Mouse (Mus musculus): Measurements from ENCODE around the gene Pdzd2.

The Pdzd2 gene

GRCm38 (mm10) chr15:12432879-12433278, 306.8 kb downstream of the Pdzd2 start:
- no peak for DNase-seq (ENCODE audit: low read depth, low spot score)

- DNase-seq (ENCODE audit: low read depth, low spot score), result no peak
Observed at GRCm38 (mm10) chr15:12432320-12432719, 307.4 kb downstream of the Pdzd2 start.

DNA sequence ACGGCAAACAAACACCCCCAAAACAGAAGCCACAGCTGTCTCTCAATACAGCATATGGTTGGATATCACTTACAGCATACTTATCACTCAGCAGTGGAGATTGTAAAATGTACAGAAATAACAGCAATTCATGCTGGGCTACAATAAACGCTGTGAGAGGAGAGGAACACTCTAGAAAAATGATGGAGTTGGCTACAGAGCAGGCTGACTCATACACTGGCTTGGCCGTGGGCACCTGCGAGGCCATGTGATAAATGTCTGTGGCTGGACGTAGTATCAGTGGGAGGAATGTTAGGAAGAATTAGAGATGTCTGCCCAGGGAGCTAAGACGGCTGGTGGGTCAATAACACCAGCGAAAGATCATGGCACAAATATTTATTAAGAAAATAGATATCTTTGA, 308.0 kb downstream of the Pdzd2 start:
- DNase-seq (ENCODE audit: low read depth, low spot score), result no peak

DNA sequence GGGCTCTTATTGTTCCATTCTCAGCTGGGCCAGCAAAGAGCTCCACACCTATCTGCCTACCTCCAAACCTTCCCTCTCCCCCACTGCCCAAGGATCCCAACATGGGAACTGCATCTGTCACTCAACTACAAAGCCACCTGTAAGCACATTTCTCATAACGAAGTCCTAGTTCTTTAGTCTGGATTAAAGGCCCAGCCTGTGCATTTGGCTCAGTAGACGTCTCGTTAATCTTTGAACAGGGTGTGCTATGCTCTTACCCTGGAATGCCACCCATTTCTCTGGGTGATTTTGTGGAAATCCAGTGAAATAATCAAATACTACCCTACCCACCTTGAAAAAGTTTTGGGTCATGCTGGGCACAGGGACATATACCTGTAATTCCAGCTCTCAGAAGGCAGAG, 308.5 kb downstream of the Pdzd2 start:
- no peak for DNase-seq (ENCODE audit: low read depth, low spot score)

GRCm38 (mm10) chr15:12430670-12431069, 309.1 kb downstream of the Pdzd2 start:
- DNase-seq (ENCODE audit: low read depth, low spot score), result no peak

DNA sequence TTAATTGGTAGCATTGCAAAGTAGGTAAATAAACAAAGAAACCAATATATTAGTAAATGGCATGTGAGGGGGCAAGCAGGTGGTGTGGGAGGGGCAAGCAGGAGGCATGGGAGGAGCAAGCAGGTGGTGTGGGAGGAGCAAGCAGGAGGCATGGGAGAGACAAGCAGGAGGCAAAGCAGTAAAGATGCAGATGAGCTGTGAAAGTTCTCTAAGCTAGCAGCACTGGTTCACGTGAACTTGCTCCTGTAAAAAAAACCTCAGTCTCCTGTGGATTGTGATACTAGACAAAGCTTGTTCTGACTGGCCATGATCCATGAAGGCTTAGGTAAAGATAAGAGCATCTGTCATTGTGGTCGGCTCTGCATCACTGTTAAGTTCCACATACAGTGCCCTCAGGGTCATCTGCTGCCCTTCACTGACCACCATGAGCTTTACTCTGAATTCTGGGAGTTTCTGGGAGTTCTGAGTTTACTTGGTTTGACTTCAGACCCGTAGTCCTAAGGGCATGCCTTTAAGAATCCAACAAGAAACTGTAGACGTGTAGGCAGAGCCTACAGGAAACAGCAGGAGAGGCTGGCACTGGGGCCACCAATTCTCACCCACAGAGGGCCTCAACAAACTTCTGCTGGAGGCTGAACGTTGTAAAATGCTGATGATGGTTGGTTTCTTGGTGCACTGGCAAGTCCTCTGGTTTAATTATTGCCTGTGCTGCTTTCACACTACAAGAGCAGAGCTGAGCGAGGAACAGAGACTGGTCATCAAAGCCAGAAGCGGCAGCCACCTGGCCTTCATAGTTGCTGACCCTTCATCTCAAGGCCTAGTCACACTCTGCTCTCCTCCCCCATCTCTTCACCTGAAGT, 309.9 kb downstream of the Pdzd2 start:
- no peak for DNase-seq (ENCODE audit: low read depth, low spot score)

GRCm38 (mm10) chr15:12427818-12428217, 311.9 kb downstream of the Pdzd2 start:
- DNase-seq (ENCODE audit: low read depth, low spot score), result no peak

GRCm38 (mm10) chr15:12426342-12426741, 313.4 kb downstream of the Pdzd2 start:
- DNase-seq (ENCODE audit: low read depth, low spot score), result no peak

DNA sequence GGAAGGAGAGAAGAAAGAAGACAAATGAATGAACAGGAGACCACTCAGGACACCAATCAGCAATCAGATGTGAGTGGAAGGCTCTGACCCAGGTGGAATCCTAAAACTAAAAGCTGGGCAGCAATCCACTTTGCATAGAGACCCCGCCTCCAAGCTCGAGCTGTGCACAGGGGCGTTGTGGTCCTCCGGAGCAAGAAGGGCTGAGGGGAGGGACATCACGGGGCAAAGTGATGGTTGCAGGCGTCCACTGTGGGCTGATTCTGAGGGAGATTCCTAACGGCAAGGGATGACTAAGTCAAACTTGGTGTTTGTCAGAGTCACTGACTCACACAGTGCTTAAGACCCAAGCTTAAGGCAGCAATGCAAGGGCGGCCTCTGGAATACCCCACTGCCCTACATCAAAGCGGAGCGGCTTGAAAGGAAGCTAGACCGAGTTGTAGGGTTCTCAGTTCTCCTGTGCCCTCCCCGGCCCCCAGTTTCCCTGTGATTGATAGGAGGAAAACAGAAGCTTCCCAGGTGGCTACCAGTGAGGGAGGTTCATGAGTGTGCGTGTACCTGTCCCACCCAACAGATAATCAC, 314.6 kb downstream of the Pdzd2 start:
- DNase-seq (ENCODE audit: low read depth, low spot score), result no peak

DNA sequence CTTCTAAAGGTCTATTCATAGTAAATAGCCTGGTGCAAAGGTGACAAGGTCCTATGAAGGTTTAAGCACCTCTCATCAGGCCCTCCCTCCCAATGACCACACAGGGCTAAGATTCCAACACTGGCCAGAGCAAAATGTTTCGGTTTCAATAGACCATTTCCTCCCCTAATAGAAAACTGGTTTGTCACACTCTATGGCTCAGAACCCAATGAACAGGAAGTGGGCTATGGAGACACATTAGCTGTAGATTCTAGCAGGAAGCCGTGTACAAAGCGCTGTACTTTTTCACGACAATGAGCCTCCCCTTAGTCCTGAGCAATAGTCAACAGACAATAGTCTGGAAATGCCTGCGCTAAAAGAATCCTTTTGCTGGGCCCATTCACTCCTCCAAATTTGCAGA, 315.5 kb downstream of the Pdzd2 start:
- DNase-seq (ENCODE audit: low read depth, low spot score), result peak; percentile 37

DNA sequence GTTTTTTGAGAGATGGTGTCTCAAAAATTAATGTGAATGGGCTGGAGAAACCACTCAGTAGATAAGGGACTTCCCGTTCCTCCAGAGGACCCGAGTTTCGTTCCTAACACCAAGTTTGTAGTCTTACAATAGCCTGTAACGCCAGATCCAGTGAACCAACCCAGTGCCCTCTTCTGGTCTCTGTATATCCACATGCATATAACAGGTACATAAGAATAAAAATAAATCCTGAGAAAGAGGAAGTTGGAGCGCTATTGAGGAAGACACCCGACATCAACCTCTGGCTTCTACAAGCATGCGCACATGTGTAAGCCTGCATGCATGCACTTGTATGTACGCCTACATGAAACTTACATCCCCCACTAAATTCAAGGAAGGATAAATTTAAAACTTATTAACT, 318.8 kb downstream of the Pdzd2 start:
- DNase-seq (ENCODE audit: low read depth, low spot score), result no peak

GRCm38 (mm10) chr15:12420376-12420775, 319.3 kb downstream of the Pdzd2 start:
- no peak for DNase-seq (ENCODE audit: low read depth, low spot score)

DNA sequence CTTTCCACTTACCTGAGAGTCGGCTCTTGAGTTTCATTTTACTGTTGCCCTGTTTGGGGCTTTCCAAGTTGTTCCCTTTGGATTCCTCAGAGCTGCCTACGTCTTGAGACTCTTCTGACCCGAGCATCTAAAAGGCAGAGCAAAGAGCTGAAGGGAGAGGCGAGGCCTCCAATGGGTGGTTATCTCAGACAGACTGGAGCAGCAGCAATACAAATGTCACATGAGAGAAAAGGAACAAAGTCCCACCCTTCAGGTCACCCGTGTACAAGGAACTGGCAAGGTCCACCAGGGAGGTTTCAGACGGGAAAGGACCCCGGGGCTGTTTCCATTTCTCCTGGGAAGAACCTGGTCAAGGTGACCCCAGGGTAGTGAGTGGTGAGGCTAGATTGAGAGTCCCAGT, 320.3 kb downstream of the Pdzd2 start:
- DNase-seq (ENCODE audit: low read depth, low spot score), result no peak

DNA sequence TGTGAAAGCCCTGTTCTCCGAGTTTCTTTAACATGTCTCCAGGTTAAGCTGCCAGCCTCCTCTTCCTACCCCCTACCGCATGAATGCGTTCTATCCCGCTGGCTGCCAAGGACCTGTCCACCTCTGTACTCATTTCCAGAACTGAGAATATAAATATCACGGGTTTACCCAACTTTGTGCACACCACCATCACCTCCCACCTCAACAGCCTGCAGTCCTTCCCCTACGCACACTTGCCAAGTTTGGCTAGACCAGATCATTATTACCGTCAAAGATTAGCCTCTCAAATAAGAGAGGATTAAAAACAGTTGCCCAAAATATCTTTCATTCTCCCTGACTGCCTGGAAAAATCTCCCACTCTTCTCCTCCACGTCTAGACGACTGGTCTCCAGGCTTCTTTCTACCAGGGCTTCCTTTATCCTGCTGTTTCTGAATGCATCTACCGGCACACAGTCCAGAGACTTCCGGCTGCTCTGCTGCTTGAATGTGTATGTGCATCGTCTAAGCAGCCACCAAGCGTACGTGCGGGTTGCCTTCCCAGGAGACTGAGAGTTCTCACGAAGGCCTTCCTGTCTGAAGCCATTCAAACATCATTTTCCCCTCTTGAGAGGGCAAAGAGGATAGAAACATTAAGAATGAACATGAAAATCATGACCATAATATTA, 324.1 kb downstream of the Pdzd2 start:
- DNase-seq (ENCODE audit: low read depth, low spot score), result no peak

DNA sequence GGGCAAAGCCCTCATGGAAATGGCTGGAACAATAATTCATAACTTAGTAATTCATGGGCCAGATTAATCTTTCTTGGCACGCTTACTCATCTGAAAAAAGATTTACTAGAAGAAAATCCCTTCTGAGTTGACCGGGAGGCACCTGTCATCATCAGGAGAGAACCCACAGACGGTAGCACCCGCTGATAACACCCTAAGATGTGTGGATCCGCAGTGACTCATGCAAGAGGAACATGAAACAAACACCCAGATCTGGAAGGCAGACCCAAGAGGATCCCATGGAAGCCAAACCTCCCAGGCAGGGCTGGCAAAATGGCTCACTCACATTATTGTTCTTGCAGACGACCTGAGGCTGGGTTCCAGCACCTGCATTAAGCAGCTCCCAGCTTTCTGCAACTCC, 325.0 kb downstream of the Pdzd2 start:
- no peak for DNase-seq (ENCODE audit: low read depth, low spot score)

DNA sequence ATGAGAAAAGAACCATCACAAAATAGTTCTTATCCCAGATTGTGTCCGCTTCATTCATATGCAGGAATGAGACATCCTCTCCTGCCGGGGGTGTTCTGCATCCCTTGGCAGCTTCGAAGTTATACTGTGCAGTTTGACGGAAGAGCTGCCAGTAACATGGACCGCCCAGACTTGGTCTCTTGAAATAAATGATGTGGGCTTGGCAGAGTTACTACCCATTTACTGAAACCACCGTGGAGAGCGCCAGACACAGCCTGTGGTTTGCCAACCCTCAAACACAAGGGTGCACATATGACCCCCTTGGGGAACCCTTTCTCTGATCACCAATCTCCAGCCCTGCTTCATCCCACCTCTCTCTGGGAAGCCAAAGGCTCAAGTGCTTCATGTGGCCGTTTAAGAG, 331.5 kb downstream of the Pdzd2 start:
- no peak for DNase-seq (ENCODE audit: low read depth, low spot score)

GRCm38 (mm10) chr15:12405592-12405991, 334.1 kb downstream of the Pdzd2 start:
- DNase-seq (ENCODE audit: low read depth, low spot score), result no peak

DNA sequence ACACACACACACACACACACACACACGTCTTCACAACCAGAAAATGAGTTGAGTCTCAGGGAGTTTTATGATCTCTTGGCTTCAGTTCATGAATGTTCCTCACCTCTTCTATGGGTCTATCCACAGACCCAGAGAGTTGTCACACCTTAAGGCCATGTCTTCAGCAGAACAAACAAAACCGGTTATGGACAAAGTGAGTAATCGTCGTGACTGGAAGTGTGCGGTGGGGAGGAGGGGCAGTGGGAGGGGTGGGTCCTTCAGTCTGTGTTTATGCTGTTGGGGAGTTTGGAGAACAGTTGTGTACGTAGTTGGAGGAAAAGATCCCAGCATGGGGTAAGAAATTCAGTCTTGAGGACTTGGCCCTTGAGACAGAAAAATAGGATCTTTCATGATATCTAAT, 342.7 kb downstream of the Pdzd2 start:
- no peak for DNase-seq (ENCODE audit: low read depth, low spot score)

DNA sequence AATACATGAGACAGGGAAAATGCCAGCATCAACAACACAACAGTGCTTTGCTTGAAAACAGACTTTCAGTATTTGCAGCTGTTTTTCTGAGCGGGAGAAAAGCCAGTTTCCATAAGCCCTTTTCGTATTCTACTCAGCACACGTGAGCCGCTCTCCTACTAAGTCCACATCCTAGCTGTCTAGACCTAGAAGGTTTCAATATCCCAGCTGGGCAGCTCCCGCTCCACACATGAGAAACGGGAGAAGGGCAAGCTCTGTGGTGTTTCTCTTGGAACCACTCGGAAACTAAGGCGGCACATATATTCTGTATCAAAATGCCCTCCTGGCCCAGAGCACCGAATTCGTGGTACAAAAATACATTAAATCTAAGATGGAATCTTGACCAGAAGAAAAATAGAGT, 345.0 kb downstream of the Pdzd2 start:
- DNase-seq (ENCODE audit: low read depth, low spot score), result no peak

DNA sequence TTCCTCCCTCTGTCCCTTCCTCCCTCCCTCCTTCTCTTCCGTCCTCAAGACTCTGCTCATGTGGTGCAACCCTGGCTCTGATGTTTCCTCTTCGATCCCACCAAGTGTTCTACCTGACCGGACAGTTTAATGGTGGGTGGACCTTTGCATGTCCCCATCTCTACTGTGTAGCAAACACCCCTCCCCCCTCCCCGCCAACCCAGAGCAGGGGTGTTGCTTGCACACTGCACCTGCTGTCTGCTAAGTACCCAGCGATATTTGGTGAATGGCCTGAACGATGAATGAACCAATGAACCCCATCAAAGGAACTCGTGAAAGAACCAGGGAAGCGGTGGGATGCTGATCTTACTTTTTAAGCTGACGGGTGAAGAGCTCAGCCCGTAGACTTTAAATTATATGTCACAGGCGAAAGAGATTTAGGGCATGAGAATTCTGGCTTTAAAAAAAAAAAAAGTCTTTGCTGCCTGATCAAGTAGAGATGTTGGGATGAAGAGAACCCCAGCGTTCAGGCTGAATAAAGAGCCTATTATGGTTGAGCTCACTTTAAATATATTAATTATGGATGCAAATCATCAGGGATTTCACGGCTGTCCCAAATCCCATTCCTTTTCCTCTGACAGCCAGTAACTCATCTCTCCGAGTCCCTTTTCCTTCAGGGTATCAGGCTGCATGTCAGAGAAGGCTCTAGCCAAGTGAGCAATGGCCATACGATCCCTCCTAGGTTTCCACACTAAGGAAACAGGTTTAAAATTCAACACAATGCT, 350.8 kb downstream of the Pdzd2 start:
- no peak for DNase-seq (ENCODE audit: low read depth, low spot score)

DNA sequence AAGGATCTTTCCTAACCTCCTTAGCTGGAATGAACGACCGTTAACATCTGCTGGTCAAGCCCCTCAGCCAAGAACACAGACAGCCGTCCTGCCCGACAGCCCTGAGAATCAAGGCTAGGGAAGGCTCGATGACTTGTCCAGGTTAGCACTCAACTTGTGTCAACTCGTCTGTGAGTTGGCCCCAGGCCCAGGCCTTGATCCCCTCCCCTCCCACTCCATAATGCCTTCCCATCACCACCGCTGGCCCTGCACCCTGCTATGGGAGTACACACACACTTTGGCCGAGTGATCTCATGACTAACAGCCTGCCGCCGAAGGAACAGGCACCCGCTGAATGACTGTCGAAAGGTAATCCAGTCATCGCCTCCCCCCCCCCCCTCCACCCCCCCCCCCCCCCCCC, 355.0 kb downstream of the Pdzd2 start:
- no peak for DNase-seq (ENCODE audit: low read depth, low spot score)

- DNase-seq (ENCODE audit: low read depth, low spot score), result peak; percentile 84
Observed at GRCm38 (mm10) chr15:12380548-12380947, 359.2 kb downstream of the Pdzd2 start.

Measured in CD4-positive helper T cell, adult 2 months (primary cell).